Mouse (Mus musculus): Measurements from ENCODE around the gene Ccdc124. TPM values are rescaled to one million over a fixed set of nuclear protein-coding genes. Genes with fewer than 3 reads are reported as not detected.

Ccdc124 gene
- polyA plus RNA-seq, 1 experiment = 26.5 TPM

DNA sequence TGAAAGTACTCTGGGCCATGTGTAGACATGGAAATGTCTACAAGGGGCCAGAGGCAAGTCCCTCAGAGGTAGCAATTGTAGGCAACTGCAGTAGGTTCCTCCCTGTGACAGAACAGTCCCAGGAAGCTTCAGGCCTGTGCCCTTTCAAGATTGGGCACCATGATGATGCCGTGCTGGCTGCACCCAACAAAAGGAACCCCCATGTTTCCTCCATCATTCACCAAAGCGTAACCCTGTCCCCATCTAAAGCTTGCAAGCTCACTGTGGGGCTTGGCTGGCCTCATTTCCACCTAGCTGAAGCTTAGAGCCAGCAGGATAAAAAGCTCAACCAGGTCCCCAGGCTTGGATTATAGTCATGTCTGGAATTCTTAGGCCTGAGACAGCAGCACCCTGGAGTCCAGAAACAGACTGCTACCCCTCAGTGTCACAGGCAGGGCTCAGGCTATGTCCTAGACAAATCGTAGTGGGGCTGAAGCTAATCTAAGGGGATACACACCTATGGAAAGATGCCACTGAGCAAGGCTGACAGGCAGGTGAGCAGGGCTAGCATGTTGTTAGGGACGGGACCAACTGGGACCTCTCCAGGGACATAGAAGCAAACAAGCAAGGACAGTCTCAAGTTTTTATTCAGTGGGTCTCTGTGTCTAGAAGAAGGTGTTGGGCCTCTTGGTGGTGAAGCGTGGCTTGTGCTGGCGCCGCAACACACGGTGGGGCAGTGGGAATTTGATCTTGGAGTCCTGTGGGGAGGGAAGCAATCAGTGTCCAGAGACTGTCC is 21.2 kb upstream of the Ccdc124 start:
- Histone ChIP-seq H3K4me3 (ENCODE audit: extremely low read depth, insufficient read depth, insufficient read length) (no peak overlapping the region), H3K27ac (ENCODE audit: insufficient read depth, low read length) (no peak overlapping the region), H3K27me3 (ENCODE audit: control insufficient read depth, insufficient read depth, low read length) (peaks cover 22% of the 10 kb centered on the region), H3K36me3 (ENCODE audit: control insufficient read depth, insufficient read depth, low read length) (peaks cover 22% of the 10 kb centered on the region), H3K4me1 (ENCODE audit: control insufficient read depth, insufficient read depth, insufficient read length) (peaks cover 22% of the 10 kb centered on the region)
- no peak for TF ChIP-seq CTCF (IDR thresholded peaks at IDR 0.05; ENCODE audit: extremely low read depth, insufficient read depth, insufficient read length, insufficient replicate concordance)
- TF ChIP-seq POLR2A (IDR thresholded peaks at IDR 0.05; ENCODE audit: low read depth, low read length) = no peak
- DNase-seq (ENCODE audit: low read depth in 1 of 2, low spot score in 2 of 2) = no peak
- WGBS = 94% methylated on average over 8 of the region's 8 CpGs

- Histone ChIP-seq H3K27me3 (ENCODE audit: control insufficient read depth, insufficient read depth, low read length) (peaks cover 22% of the 10 kb centered on the region), H3K4me1 (ENCODE audit: control insufficient read depth, insufficient read depth, insufficient read length) (peaks cover 22% of the 10 kb centered on the region), H3K27ac (ENCODE audit: insufficient read depth, low read length) (no peak overlapping the region), H3K36me3 (ENCODE audit: control insufficient read depth, insufficient read depth, low read length) (peaks cover 22% of the 10 kb centered on the region), H3K4me3 (ENCODE audit: extremely low read depth, insufficient read depth, insufficient read length) (no peak overlapping the region)
- TF ChIP-seq CTCF (IDR thresholded peaks at IDR 0.05; ENCODE audit: extremely low read depth, insufficient read depth, insufficient read length, insufficient replicate concordance) (no peak), POLR2A (IDR thresholded peaks at IDR 0.05; ENCODE audit: low read depth, low read length) (no peak)
- DNase-seq (ENCODE audit: low read depth in 1 of 2, low spot score in 2 of 2) = no peak
- WGBS = 85% methylated on average over 2 of the region's 2 CpGs
Observed at GRCm38 (mm10) chr8:70894385-70894720, 20.6 kb upstream of the Ccdc124 start.

DNA sequence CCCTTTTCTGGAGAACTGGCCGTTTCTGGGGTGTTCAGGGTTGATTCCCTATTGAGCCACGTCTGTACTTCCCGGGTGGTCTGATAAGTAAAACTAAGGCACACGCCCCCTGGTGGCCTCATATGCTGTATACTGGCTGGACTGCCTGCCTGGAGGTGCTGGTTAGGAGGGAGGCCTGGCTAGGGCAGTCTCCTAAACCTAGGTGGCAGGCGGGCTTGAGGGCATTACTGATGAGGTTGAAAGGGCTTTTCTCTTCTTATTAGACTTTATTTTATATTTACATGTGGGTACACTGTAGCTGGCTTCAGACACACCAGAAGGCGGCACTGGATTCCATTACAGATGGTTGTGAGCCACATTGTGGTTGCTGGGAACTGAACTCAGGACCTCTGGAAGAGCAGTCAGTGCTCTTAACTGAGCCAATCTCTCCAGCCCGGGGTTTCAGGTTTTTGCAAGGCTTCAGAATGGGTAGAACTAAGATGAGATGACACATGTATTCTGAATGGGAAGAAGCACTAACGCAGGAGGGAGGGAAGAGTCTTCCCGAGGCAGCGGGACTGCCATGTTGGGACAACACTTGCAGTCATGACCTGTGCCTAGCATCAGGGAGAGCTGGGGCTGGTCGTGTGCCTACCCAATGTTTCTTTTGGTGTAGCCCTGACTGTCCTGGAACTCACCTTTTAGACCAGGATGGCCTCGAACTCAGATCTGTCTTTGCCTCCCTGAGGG is 20.1 kb upstream of the Ccdc124 start:
- H3K4me3 ChIP-seq (ENCODE audit: extremely low read depth, insufficient read depth, insufficient read length) = no peak overlapping the region
- peaks cover 22% of the 10 kb centered on the region for H3K27me3 ChIP-seq (ENCODE audit: control insufficient read depth, insufficient read depth, low read length)
- H3K27ac ChIP-seq (ENCODE audit: insufficient read depth, low read length) = no peak overlapping the region
- peak; percentile 65 to 66 for DNase-seq (ENCODE audit: low read depth in 1 of 2, low spot score in 2 of 2)
- peaks cover 22% of the 10 kb centered on the region for H3K36me3 ChIP-seq (ENCODE audit: control insufficient read depth, insufficient read depth, low read length)
- H3K4me1 ChIP-seq (ENCODE audit: control insufficient read depth, insufficient read depth, insufficient read length) = peaks cover 22% of the 10 kb centered on the region
- no peak for TF ChIP-seq POLR2A (IDR thresholded peaks at IDR 0.05; ENCODE audit: low read depth, low read length)
- peak; percentile 67; the same call in 1 of the 2 replicates for TF ChIP-seq CTCF (IDR thresholded peaks at IDR 0.05; ENCODE audit: extremely low read depth, insufficient read depth, insufficient read length, insufficient replicate concordance)
- 52% methylated on average over 12 of the region's 12 CpGs for WGBS

DNA sequence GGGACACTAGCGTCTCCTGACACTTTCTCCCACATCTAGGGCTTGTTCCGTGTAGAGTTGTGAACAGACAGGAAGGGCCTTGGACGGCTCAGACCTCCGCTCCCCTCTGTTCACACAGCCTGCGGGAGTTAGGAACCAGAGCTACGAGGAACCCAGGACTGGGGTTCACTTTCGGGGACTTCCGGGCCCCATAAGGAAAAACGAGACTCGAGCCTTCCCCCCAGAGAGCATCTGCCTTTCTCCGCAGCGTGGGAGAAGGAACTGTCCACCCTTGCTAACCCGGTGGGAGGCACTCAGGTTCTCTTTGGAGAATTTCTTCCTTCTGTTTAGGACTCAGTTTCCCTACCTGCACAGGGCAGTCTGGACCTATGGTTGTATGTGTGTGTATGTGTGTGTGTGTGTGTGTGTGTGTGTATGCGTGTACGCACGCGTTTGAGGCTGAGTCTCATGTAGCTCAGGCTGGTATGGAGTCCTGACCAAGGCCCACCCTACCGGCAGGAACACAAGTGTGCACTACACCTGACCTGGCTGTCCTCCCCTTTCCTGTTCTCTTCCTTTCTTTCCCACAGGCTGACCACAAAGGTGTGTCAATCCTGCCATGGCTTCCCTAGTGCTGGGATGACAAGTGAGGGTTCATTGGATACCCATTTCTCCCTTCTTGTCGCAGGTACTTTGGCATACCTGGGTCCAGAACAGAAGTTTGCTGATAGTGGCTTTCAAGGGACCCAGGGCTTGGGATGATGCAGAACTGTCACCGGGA is 19.3 kb upstream of the Ccdc124 start:
- Histone ChIP-seq H3K4me1 (ENCODE audit: control insufficient read depth, insufficient read depth, insufficient read length) (peaks cover 15% of the 10 kb centered on the region), H3K27ac (ENCODE audit: insufficient read depth, low read length) (no peak overlapping the region), H3K4me3 (ENCODE audit: extremely low read depth, insufficient read depth, insufficient read length) (no peak overlapping the region), H3K27me3 (ENCODE audit: control insufficient read depth, insufficient read depth, low read length) (peaks cover 22% of the 10 kb centered on the region), H3K36me3 (ENCODE audit: control insufficient read depth, insufficient read depth, low read length) (peaks cover 22% of the 10 kb centered on the region)
- 56% methylated on average over 20 of the region's 20 CpGs for WGBS
- TF ChIP-seq POLR2A (IDR thresholded peaks at IDR 0.05; ENCODE audit: low read depth, low read length) = no peak
- no peak for TF ChIP-seq CTCF (IDR thresholded peaks at IDR 0.05; ENCODE audit: extremely low read depth, insufficient read depth, insufficient read length, insufficient replicate concordance)
- DNase-seq (ENCODE audit: low read depth in 1 of 2, low spot score in 2 of 2) = no peak

GRCm38 (mm10) chr8:70892022-70892895 is 18.5 kb upstream of the Ccdc124 start, which contains the start of gene Slc5a5:
Gene Slc5a5, minus strand, starts transcription at chr8:70892757.
- DNase-seq (ENCODE audit: low read depth in 1 of 2, low spot score in 2 of 2) = no peak
- Histone ChIP-seq H3K27ac (ENCODE audit: insufficient read depth, low read length) (no peak within 1 kb of the TSS), H3K27me3 (ENCODE audit: control insufficient read depth, insufficient read depth, low read length) (peaks cover 25% of the 10 kb centered on the region), H3K36me3 (ENCODE audit: control insufficient read depth, insufficient read depth, low read length) (peaks cover 22% of the 10 kb centered on the region), H3K4me3 (ENCODE audit: extremely low read depth, insufficient read depth, insufficient read length) (peak within 1 kb of the TSS; percentile 3; the same call in 1 of the 2 replicates), H3K4me1 (ENCODE audit: control insufficient read depth, insufficient read depth, insufficient read length) (peaks cover 15% of the 10 kb centered on the region)
- 8% methylated on average over 80 of the region's 80 CpGs for WGBS
- TF ChIP-seq POLR2A (IDR thresholded peaks at IDR 0.05; ENCODE audit: low read depth, low read length) (no peak), CTCF (IDR thresholded peaks at IDR 0.05; ENCODE audit: extremely low read depth, insufficient read depth, insufficient read length, insufficient replicate concordance) (no peak)

DNA sequence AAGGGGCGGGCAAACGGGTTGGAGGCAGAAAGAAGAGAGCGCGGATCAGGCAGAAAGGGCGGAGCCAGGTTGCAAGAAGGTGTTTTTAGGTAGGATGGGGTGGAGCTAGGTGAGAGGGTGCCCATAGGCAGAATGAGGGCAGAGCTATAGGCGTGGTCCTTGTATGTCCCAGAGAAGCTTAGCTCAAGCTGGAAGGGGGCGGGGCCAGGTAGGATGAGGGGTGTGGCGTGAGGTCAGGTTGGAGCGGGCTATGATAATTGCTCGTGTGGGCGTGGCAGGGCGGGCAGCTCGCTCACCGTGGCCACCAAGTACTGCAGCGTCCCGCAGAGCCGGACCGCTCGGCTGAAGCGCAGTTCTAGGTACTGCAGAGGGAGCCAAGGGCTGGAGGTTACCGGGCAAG is 17.6 kb upstream of the Ccdc124 start:
- peaks cover 22% of the 10 kb centered on the region for H3K36me3 ChIP-seq (ENCODE audit: control insufficient read depth, insufficient read depth, low read length)
- peaks cover 15% of the 10 kb centered on the region for H3K4me1 ChIP-seq (ENCODE audit: control insufficient read depth, insufficient read depth, insufficient read length)
- TF ChIP-seq POLR2A (IDR thresholded peaks at IDR 0.05; ENCODE audit: low read depth, low read length) = no peak
- TF ChIP-seq CTCF (IDR thresholded peaks at IDR 0.05; ENCODE audit: extremely low read depth, insufficient read depth, insufficient read length, insufficient replicate concordance) = no peak
- no peak for DNase-seq (ENCODE audit: low read depth in 1 of 2, low spot score in 2 of 2)
- no peak overlapping the region for H3K27ac ChIP-seq (ENCODE audit: insufficient read depth, low read length)
- 14% methylated on average over 21 of the region's 21 CpGs for WGBS
- no peak overlapping the region for H3K4me3 ChIP-seq (ENCODE audit: extremely low read depth, insufficient read depth, insufficient read length)
- peaks cover 25% of the 10 kb centered on the region for H3K27me3 ChIP-seq (ENCODE audit: control insufficient read depth, insufficient read depth, low read length)
